Mouse (Mus musculus): ENCODE data around the gene Snx21. TPM values are rescaled to one million over a fixed set of nuclear protein-coding genes. Genes with fewer than 3 reads are reported as not detected.

Gene Snx21
- total and polyA plus RNA-seq, 3 experiments, result 3.8 to 7.7 TPM; not detected in 1

GRCm38 (mm10) chr2:164778809-164779208, 6.8 kb upstream of the Snx21 start (continued):
- TF ChIP-seq JUND (IDR thresholded peaks at IDR 0.05; ENCODE audit: low read depth, low read length), result no peak
- no peak for TF ChIP-seq POLR2A (IDR thresholded peaks at IDR 0.05; ENCODE audit: control insufficient read depth in 1 of 2, insufficient read depth in 1 of 2, low read depth in 1 of 2, low read length in 2 of 2, poor library complexity in 1 of 2)

GRCm38 (mm10) chr2:164779481-164780086, 6.0 kb upstream of the Snx21 start, which contains the start of gene Tnnc2:
Gene Tnnc2, minus strand, starts transcription at chr2:164779967.
- H3K27me3 ChIP-seq (ENCODE audit: control insufficient read depth in 1 of 2, insufficient read depth in 2 of 2, low read length in 2 of 2), result no peaks in the 10 kb centered on the region
- no peak for DNase-seq (ENCODE audit: low read depth, low spot score)
- TF ChIP-seq SMC3 (IDR thresholded peaks at IDR 0.05; ENCODE audit: low read depth, low read length) (no peak), SIN3A (IDR thresholded peaks at IDR 0.05; ENCODE audit: low read length) (no peak), E2F4 (IDR thresholded peaks at IDR 0.05; ENCODE audit: borderline replicate concordance, low read depth, low read length) (no peak), ZNF384 (IDR thresholded peaks at IDR 0.05; ENCODE audit: low read depth, low read length) (no peak), ELF1 (IDR thresholded peaks at IDR 0.05; ENCODE audit: low read depth, low read length) (no peak), MAZ (IDR thresholded peaks at IDR 0.05; ENCODE audit: low read depth, low read length) (no peak), CTCF (IDR thresholded peaks at IDR 0.05 in 2 of 3, conservative IDR thresholded peaks at IDR 0.05 in 1 of 3; ENCODE audit: control insufficient read depth in 1 of 3, insufficient read depth in 1 of 3, low read depth in 2 of 3, low read length in 3 of 3, poor library complexity in 1 of 3, severe bottlenecking in 1 of 3) (no peak), NELFE (IDR thresholded peaks at IDR 0.05; ENCODE audit: low read depth, low read length) (no peak), ETS1 (IDR thresholded peaks at IDR 0.05; ENCODE audit: low read depth, low read length) (no peak)
- no peaks in the 10 kb centered on the region for H3K79me2 ChIP-seq (ENCODE audit: control insufficient read depth, insufficient read depth, low read length, poor library complexity)
- no peaks in the 10 kb centered on the region for H3K9me3 ChIP-seq (replicated peaks; ENCODE audit: insufficient read depth, low read length)
- no peak within 1 kb of the TSS for H3K9ac ChIP-seq (ENCODE audit: control insufficient read depth, low read depth, low read length, poor library complexity, severe bottlenecking)
- H3K4me1 ChIP-seq (ENCODE audit: control insufficient read depth in 1 of 2, insufficient read depth in 2 of 2, low read length in 2 of 2), result no peaks in the 10 kb centered on the region; a peak in 1 of 4 replicates
- H3K27ac ChIP-seq (ENCODE audit: control insufficient read depth, low read depth, low read length), result no peak within 1 kb of the TSS
- peaks cover 0 to 3% of the 10 kb centered on the region in 2 experiments; a peak in 1 of 4 replicates for H3K36me3 ChIP-seq (ENCODE audit: control insufficient read depth in 1 of 2, insufficient read depth in 2 of 2, low read length in 2 of 2)
- H3K4me3 ChIP-seq (ENCODE audit: control insufficient read depth in 1 of 2, insufficient read depth in 1 of 2, low read depth in 2 of 2, low read length in 2 of 2), result no peak within 1 kb of the TSS

GRCm38 (mm10) chr2:164781876-164782275, 3.7 kb upstream of the Snx21 start:
- H3K27me3 ChIP-seq (ENCODE audit: control insufficient read depth in 1 of 2, insufficient read depth in 2 of 2, low read length in 2 of 2), result no peaks in the 10 kb centered on the region
- no peak overlapping the region for H3K27ac ChIP-seq (ENCODE audit: control insufficient read depth, low read depth, low read length)
- no peaks in the 10 kb centered on the region; the same call in 1 of the 2 replicates for H3K79me2 ChIP-seq (ENCODE audit: control insufficient read depth, insufficient read depth, low read length, poor library complexity)
- DNase-seq (ENCODE audit: low read depth, low spot score), result no peak
- TF ChIP-seq CHD2 (IDR thresholded peaks at IDR 0.05; ENCODE audit: low read length) (no peak), ELF1 (IDR thresholded peaks at IDR 0.05; ENCODE audit: low read depth, low read length) (no peak), POLR2AphosphoS2 (IDR thresholded peaks at IDR 0.05; ENCODE audit: low read length) (no peak), NELFE (IDR thresholded peaks at IDR 0.05; ENCODE audit: low read depth, low read length) (no peak), ETS1 (IDR thresholded peaks at IDR 0.05; ENCODE audit: low read depth, low read length) (no peak), EP300 (IDR thresholded peaks at IDR 0.05; ENCODE audit: low read depth in 1 of 2, low read length in 2 of 2) (no peak)
- H3K36me3 ChIP-seq (ENCODE audit: control insufficient read depth in 1 of 2, insufficient read depth in 2 of 2, low read length in 2 of 2), result peaks cover 0 to 5% of the 10 kb centered on the region in 2 experiments; a peak in 1 of 4 replicates
- H3K9me3 ChIP-seq (replicated peaks; ENCODE audit: insufficient read depth, low read length), result no peaks in the 10 kb centered on the region
- H3K4me1 ChIP-seq (ENCODE audit: control insufficient read depth in 1 of 2, insufficient read depth in 2 of 2, low read length in 2 of 2), result peaks cover 3 to 5% of the 10 kb centered on the region in 2 experiments; a peak in 3 of 4 replicates
- H3K4me3 ChIP-seq (ENCODE audit: control insufficient read depth in 1 of 2, insufficient read depth in 1 of 2, low read depth in 2 of 2, low read length in 2 of 2), result no peak overlapping the region
- no peak overlapping the region for H3K9ac ChIP-seq (ENCODE audit: control insufficient read depth, low read depth, low read length, poor library complexity, severe bottlenecking)
